Mouse (Mus musculus) midbrain, embryonic 15.5 days (tissue): ENCODE measurements around the gene Atp8a2. TPM values are rescaled to one million over a fixed set of nuclear protein-coding genes. Genes with fewer than 3 reads are reported as not detected.
"Not testable (repeated sequence)": the region's sequence is repeated elsewhere in the genome, so short reads cannot be mapped to it uniquely, and the experiment has no call there.

Source experiments
- ATAC-seq: fragments of 200-750 bp; cut with Nextera tagmentation; replicated peaks from 2 replicates; pipeline ENCODE4 v1.8.0; 2017; ENCODE audit warnings: moderate TSS enrichment
- H3K27ac ChIP-seq: fragments of 300-500 bp; sonication (generic); 2 replicates; pipeline ENCODE4 v1.5.1; 2015; ENCODE audit warnings: mild to moderate bottlenecking, inconsistent platforms
- H3K27me3 ChIP-seq: fragments of 300-500 bp; sonication (generic); replicated peaks from 2 replicates; pipeline ENCODE4 v1.6.1; 2015; ENCODE audit warnings: inconsistent platforms
- H3K36me3 ChIP-seq: fragments of 300-500 bp; sonication (generic); replicated peaks from 2 replicates; pipeline ENCODE4 v1.6.1; 2015; ENCODE audit warnings: inconsistent platforms
- H3K4me1 ChIP-seq: fragments of 300-500 bp; sonication (generic); 2 replicates; pipeline ENCODE4 v1.6.1; 2015; ENCODE audit warnings: inconsistent platforms
- H3K4me2 ChIP-seq: fragments of 300-500 bp; sonication (generic); 2 replicates; pipeline ENCODE4 v1.6.1; 2015; ENCODE audit warnings: inconsistent platforms, mild to moderate bottlenecking, moderate library complexity
- H3K4me3 ChIP-seq: fragments of 300-500 bp; sonication (generic); 2 replicates; pipeline ENCODE4 v1.5.1; 2015; ENCODE audit warnings: mild to moderate bottlenecking, inconsistent platforms
- H3K9ac ChIP-seq: fragments of 300-500 bp; sonication (generic); 2 replicates; pipeline ENCODE4 v1.6.1; 2015; ENCODE audit warnings: mild to moderate bottlenecking, inconsistent platforms
- H3K9me3 ChIP-seq: fragments of 300-500 bp; sonication (generic); 2 replicates; pipeline ENCODE4 v1.6.1; 2016; ENCODE audit warnings: inconsistent platforms
- WGBS: fragments of 180-500 bp; shearing (Covaris S2); methylation state at CpG from one replicate; pipeline ENCODE4 v1.1.7; 2015; ENCODE audit warnings: mixed read lengths; 5-methylcytosine and 5-hydroxymethylcytosine counted together
- polyA plus RNA-seq: library from polyadenylated mRNA; unstranded; fragments of >200 nt; fragmentation: Nextera tagmentation; extraction: Ambion mirVana; gene quantifications from 2 replicates; pipeline ENCODE4 v1.2.1, GENCODE M21; 2015

Atp8a2 gene
- polyA plus RNA-seq, 1 experiment from 2014 or later = 49.6 TPM

DNA sequence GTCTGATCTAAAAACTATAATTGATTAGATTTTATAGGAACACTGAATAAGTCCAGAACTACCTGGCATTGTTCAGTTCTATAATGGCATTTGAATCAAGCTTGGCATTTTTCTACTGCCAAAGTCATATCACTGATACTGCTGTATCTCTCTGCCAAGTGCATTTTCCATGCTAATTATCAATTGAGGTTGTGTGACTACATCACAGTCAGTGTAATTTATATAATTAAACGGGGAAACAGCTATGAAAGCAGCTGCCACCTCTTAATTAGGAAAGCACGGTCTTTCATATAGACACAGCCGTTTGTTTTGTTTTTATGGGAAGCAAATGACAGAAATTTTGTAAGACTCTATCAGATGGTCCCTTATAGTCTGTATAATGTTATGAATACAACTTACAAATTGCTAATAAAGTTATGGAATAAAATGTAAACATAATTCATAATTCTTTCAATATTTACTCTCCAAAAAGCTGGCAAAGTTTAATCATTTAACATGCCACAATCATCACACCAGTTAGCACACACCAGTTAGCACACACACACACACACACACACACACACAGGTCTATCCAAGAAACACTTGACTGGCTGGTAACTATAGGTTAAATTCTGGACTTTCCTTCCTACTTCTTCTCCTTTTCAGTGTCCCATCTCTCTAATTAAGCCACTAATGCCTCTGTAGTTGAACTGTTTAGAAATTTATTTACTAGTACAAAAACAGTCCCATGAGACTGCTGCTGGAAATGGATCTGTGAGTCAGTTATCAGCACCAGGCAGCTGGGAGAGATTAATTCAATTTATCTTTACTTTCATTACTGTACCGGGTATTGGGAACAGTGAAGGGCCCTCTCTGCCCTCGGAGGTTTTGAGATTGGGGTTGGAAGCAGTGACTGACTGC, 377.5 kb downstream of the Atp8a2 start:
- Histone ChIP-seq H3K27ac (peak overlapping the region; percentile 73), H3K9ac (no peak overlapping the region), H3K4me3 (no peak overlapping the region), H3K9me3 (no peaks in the 10 kb centered on the region; the same call in 1 of the 2 replicates), H3K4me1 (peaks cover 11% of the 10 kb centered on the region), H3K36me3 (no peaks in the 10 kb centered on the region), H3K4me2 (no peak overlapping the region), H3K27me3 (no peaks in the 10 kb centered on the region)
- ATAC-seq = peak; percentile 70
- 54% methylated on average over 5 of the region's 5 CpGs for WGBS

DNA sequence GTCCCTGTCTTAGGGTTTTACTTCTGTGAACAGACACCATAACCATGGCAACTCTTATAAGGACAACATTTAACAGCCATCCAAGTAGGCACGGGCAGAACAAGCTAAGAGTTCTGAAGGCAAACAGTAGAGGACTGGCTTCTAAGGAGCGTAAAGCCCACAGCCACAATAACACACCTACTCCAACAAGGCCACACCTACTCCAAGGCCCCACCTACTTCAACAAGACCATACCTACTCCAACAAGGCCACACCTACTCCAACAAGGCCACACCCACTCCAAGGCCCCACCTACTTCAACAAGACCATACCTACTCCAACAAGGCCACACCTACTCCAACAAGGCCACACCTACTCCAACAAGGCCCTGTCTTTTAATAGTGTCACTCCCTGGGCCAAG, 386.7 kb downstream of the Atp8a2 start:
- not testable (repeated sequence) for H3K27me3 ChIP-seq, H3K4me1 ChIP-seq, H3K9me3 ChIP-seq, H3K27ac ChIP-seq, H3K4me3 ChIP-seq, H3K4me2 ChIP-seq, ATAC-seq, H3K36me3 ChIP-seq, H3K9ac ChIP-seq
- WGBS = 93% methylated on average over 2 of the region's 2 CpGs

DNA sequence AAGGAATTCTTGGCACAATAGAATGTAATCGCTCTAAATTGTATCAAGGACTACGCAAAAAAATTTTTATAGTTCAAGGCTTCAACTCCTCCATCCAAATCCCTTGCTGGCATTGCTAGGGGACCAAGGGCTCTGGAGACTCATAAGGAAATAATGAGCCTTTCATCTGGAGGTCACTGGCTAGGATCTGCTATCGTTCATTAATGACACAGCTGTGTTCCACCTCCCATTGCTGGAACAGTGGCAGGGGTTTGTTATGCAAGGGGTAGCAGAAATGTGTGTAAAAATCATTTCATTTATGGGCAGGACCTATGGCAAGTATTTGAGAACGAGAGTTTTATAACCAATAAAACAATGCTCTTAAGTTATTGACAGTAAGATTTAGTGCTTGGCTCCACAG, 387.2 kb downstream of the Atp8a2 start:
- no peaks in the 10 kb centered on the region for H3K9me3 ChIP-seq
- no peaks in the 10 kb centered on the region for H3K27me3 ChIP-seq
- no peaks in the 10 kb centered on the region for H3K4me1 ChIP-seq
- H3K36me3 ChIP-seq = no peaks in the 10 kb centered on the region
- H3K4me3 ChIP-seq = no peak overlapping the region
- WGBS = 70% methylated on average over 4 of the region's 4 CpGs
- H3K4me2 ChIP-seq = no peak overlapping the region
- ATAC-seq = no peak
- no peak overlapping the region for H3K27ac ChIP-seq
- no peak overlapping the region for H3K9ac ChIP-seq

DNA sequence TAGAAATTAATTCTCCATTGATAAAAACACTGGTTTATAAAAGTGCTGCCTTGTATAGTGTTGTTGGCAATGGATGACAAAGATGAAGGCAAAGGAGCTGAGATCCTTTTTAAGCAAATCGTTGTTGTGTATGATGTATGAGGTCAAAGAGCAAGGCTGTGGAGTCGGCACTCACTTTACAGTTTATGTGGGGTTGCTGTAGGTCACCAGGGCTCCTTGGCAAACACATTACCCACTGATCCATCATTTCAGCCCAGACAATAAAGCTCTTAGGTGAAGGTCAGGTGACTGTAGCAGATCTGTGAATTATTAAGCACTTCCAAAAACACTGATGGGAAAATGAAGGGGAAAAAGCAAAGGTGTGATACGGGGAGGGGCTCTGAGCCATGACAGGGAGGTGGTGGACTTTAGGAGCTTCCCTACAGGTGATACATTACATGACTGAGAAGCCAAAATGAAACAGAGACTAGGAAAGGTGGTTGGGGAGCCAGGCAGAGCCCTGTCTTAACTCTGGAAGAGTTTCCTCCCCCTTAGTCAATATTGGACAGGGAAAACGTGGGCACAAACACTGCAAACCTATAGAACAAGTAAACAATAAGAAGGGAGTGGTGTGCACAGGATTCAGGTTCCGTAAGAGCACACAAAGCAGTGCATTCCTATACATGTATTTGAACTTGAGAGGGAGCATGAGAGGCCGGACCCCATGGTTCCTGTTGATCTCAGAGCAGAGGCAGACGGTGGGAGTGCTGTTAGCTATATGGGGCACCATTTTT, 389.3 kb downstream of the Atp8a2 start:
- no peaks in the 10 kb centered on the region; the same call in 1 of the 2 replicates for H3K9me3 ChIP-seq
- H3K4me2 ChIP-seq = no peak overlapping the region
- no peak overlapping the region for H3K27ac ChIP-seq
- no peaks in the 10 kb centered on the region for H3K36me3 ChIP-seq
- WGBS = 81% methylated on average over 7 of the region's 7 CpGs
- no peak for ATAC-seq
- H3K4me1 ChIP-seq = no peaks in the 10 kb centered on the region
- H3K27me3 ChIP-seq = no peaks in the 10 kb centered on the region
- H3K9ac ChIP-seq = no peak overlapping the region
- no peak overlapping the region for H3K4me3 ChIP-seq

DNA sequence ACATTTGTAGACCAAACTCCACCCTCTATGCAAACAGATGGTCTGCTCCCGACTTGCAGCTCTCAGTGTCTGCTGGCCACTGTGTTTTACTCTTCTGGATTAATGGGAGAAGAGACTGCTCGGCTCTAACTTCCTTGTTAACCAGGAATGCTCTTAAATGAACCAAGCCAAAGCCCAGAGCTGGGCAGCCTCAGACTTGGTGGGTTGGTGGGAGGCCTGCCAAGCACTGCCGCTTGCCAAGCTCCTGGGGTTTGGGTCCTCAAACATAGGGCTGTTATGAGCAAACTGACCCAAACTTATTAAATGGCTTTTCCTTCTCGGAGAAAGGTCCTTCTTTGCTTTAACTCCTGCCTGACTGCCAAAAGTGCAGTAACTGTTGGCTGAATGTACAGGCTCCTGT, 390.1 kb downstream of the Atp8a2 start:
- 60% methylated on average over 4 of the region's 4 CpGs for WGBS
- H3K4me3 ChIP-seq = no peak overlapping the region
- no peak overlapping the region for H3K27ac ChIP-seq
- H3K9ac ChIP-seq = no peak overlapping the region
- no peaks in the 10 kb centered on the region for H3K36me3 ChIP-seq
- H3K9me3 ChIP-seq = no peaks in the 10 kb centered on the region; the same call in 1 of the 2 replicates
- H3K4me1 ChIP-seq = no peaks in the 10 kb centered on the region
- no peak for ATAC-seq
- no peak overlapping the region for H3K4me2 ChIP-seq
- H3K27me3 ChIP-seq = no peaks in the 10 kb centered on the region

DNA sequence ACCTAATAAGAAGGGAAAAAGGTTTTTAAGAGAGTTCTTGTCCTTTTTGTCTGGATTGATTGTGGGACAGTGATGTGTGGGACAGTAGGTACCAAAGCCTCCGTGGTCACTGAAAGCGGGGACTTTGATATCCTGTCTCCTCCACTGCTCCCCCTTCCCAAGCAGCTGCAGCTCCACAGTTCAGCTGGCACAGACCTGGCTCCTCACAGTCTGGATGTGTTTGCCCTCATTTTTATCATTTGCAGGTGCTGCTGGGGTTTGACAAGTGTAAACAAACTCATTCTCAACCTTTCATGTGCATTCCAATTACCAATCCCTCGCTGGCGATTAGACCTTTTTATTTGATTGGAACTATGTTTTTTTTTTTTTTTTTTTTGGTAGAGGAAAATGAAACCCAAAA, 390.8 kb downstream of the Atp8a2 start:
- Histone ChIP-seq H3K36me3 (no peaks in the 10 kb centered on the region), H3K27ac (no peak overlapping the region), H3K9me3 (no peaks in the 10 kb centered on the region; the same call in 1 of the 2 replicates), H3K4me3 (no peak overlapping the region), H3K9ac (no peak overlapping the region), H3K27me3 (no peaks in the 10 kb centered on the region), H3K4me2 (no peak overlapping the region), H3K4me1 (no peaks in the 10 kb centered on the region)
- WGBS = 69% methylated on average over 4 of the region's 4 CpGs
- ATAC-seq = no peak

DNA sequence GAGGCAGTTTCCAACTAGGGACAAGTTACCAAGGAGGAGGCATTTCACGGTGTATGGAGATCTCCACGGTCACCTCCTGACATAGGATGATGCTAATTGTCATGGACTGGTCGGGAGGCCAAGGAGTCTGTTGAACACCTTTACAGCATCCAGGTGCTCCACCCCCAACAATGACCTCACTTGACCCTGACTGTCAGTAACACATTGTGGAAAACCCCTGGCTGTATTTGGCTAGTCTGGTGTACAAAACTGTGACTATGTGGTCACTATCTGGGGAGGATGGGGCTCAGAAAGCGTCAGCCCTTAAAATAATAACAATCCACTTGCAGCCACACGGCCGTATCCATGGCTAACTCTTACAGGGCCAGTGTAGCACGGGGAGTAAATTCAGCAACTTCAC, 391.3 kb downstream of the Atp8a2 start:
- H3K4me3 ChIP-seq = no peak overlapping the region
- no peaks in the 10 kb centered on the region for H3K36me3 ChIP-seq
- no peak overlapping the region for H3K9ac ChIP-seq
- WGBS = 78% methylated on average over 7 of the region's 7 CpGs
- no peaks in the 10 kb centered on the region for H3K4me1 ChIP-seq
- no peak overlapping the region for H3K4me2 ChIP-seq
- no peak for ATAC-seq
- no peak overlapping the region for H3K27ac ChIP-seq
- no peaks in the 10 kb centered on the region; the same call in 1 of the 2 replicates for H3K9me3 ChIP-seq
- H3K27me3 ChIP-seq = no peaks in the 10 kb centered on the region

DNA sequence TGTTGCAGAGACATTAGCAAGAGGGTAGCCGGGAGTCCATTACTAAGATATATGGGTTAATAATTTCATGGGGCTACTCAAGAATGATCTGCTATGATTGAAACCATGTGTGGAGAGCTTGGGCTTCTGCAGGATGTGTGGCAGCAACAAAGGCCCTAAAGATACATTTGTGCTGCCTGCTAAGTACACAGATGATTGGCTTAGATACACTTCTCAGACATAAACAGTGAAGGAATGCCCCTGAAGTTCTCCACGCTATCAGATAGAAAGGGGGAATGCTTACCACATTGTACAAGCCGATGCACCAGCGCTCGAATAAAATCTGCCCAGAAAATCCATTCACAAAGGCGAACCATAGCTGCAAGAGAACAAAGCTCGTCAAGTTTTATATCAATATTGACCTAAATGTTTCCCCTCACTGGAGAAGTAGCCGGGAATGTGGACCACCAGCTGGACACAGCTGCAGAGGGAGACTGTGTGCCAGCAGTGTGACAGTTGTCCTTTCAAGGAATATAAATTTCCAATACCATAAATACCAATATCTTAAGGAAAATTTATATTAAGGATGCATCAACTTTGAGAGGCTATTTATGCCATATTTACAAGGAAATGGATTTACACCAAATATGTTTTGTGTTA, 394.9 kb downstream of the Atp8a2 start:
- H3K27me3 ChIP-seq = no peaks in the 10 kb centered on the region
- H3K4me1 ChIP-seq = no peaks in the 10 kb centered on the region
- ATAC-seq = no peak
- 73% methylated on average over 8 of the region's 8 CpGs for WGBS
- H3K4me3 ChIP-seq = no peak overlapping the region
- no peak overlapping the region for H3K4me2 ChIP-seq
- no peak overlapping the region for H3K27ac ChIP-seq
- H3K9me3 ChIP-seq = no peaks in the 10 kb centered on the region; the same call in 1 of the 2 replicates
- no peaks in the 10 kb centered on the region for H3K36me3 ChIP-seq
- no peak overlapping the region for H3K9ac ChIP-seq

DNA sequence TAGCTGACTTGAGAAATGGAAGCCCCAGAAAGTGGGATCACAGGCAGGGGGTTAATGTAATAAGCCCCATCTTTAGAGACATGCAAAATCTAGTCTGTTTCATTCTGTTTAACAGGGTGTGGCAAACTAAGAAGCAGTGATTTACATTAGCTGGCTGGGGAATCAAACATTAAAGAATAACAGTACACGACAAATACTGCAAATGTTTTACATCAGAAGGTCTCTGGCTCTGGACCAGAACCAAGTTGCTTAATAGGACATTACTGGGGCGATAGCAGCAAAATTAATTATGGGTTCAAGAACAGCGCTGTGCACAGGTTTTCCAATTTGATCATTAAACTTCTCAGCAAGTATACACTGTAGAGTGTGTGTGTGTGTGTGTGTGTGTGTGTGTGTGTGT, 397.5 kb downstream of the Atp8a2 start:
- no peak overlapping the region for H3K9ac ChIP-seq
- no peaks in the 10 kb centered on the region for H3K4me1 ChIP-seq
- no peak overlapping the region for H3K4me3 ChIP-seq
- H3K27me3 ChIP-seq = no peaks in the 10 kb centered on the region
- H3K36me3 ChIP-seq = no peaks in the 10 kb centered on the region
- 95% methylated on average over 3 of the region's 3 CpGs for WGBS
- no peak for ATAC-seq
- no peak overlapping the region for H3K4me2 ChIP-seq
- H3K27ac ChIP-seq = no peak overlapping the region
- H3K9me3 ChIP-seq = no peaks in the 10 kb centered on the region; the same call in 1 of the 2 replicates

DNA sequence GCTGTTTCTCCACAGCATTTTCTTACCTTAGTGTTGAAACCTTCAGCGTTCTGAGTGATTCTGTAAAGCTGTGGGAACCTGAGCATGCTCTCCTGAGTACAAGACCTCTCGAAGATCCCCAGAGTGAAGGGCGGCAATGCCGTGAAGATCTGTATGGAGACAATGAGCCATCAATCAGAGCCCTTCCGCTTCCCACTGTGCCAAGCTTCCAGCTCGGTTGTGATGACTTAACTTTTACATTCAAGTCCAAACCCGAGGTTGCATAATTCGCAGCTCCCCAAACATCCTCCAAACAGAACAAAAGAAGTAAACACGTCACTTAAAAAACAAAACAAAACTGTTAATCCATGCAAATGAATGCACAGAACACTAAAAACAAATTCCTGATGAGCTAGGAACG, 403.1 kb downstream of the Atp8a2 start:
- no peaks in the 10 kb centered on the region for H3K9me3 ChIP-seq
- H3K4me2 ChIP-seq = no peak overlapping the region
- no peaks in the 10 kb centered on the region for H3K36me3 ChIP-seq
- H3K27ac ChIP-seq = no peak overlapping the region
- no peak overlapping the region for H3K4me3 ChIP-seq
- no peak overlapping the region for H3K9ac ChIP-seq
- ATAC-seq = no peak
- H3K27me3 ChIP-seq = no peaks in the 10 kb centered on the region
- 42% methylated on average over 10 of the region's 10 CpGs for WGBS
- H3K4me1 ChIP-seq = no peaks in the 10 kb centered on the region

DNA sequence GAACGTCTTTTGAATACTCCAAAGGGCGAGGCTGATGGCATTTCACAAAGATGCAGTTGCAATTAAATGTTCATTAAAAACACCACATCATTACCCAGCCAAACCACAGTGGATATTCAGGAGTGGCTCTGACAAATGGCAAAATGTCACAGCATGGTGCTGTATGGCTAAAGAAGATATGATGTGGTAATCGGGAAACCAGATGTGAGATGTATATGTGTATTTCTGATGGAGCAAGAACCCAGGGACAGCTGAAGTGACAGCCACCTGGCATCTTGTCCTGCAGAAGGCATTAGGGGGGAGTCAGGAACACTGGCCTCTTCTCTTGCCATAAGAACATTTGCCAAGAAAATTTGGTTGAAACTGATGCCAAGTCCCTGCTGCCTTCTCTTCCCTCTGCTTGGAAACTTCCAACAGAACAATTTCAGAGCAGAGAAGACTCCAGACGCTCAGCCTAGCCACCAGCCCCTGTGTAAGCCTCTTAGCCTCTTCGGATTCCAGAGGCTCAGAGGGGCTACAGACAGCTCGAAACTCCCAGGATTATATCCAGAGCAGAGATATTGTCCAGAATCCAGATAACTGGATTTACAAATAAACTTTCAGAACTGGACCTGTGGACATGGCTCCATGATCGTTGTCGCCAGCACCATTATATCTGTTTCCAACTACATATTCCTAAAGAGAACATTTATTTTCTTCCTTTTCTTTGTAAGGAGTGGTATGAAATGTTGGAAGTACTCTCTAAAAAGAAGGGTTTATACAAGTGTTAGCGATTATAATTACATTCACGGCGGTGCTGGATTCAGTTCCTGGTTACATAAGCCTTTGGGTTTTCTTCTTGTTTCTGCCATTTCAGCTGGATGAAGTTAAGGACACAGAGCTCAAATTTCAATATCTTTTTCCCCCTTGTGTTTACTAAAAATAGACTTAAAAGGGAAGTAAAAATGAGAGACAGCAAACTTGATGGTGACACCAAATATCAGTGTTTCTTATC, 413.3 kb downstream of the Atp8a2 start:
- no peak for ATAC-seq
- Histone ChIP-seq H3K4me2 (no peak overlapping the region), H3K4me1 (no peaks in the 10 kb centered on the region), H3K27ac (no peak overlapping the region), H3K36me3 (no peaks in the 10 kb centered on the region), H3K9ac (no peak overlapping the region), H3K4me3 (no peak overlapping the region), H3K27me3 (no peaks in the 10 kb centered on the region), H3K9me3 (no peaks in the 10 kb centered on the region)
- WGBS = 81% methylated on average over 11 of the region's 11 CpGs
